Mouse (Mus musculus) left cerebral cortex, postnatal 14 days (tissue): Measurements from ENCODE around the gene Rln1. TPM values are rescaled to one million over a fixed set of nuclear protein-coding genes. Genes with fewer than 3 reads are reported as not detected.

Source experiments
- DNase-seq, 2 experiments: peaks; one replicate each; pipeline ENCODE4 v3.0.0; 2021 to 2022; ENCODE audit warnings: low spot score in 2 of 2, mixed read lengths in 1 of 2
- intact Hi-C: fragments of 180-260 bp; cut with DNase I; formaldehyde crosslinking; loops from one replicate; pipeline ENCODE4 v1.15.1; 2025
- total RNA-seq, 2 experiments: library from RNA; stranded (reverse); gene quantifications; 2 replicates each; pipeline ENCODE4 v1.2.3; 2021

Gene Rln1
- total RNA-seq, 2 experiments from 2014 or later, result 1.2 to 1.4 TPM

DNA sequence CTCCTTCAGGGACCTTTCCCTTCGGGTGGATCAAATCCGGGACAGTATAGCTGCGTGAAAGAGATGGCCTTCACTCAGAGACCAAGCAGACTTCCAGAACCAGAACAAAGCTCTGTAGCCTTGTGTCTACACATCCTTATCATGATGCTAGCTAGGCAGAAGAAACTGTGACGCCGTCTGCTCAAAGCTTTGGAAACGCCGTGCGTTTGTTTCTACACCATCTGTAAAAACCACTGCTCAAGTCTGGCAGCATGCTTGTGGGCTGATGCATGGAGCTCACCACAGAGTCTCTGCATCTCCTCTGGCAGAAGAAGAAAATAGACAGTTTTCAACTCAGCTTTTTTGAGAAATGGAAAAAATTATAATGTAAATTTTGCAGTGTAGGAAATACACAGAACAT lies 22.7 kb downstream of the Rln1 start:
- peak; percentile 33 to 40 for DNase-seq
- intact Hi-C loops, result no loop called here

DNA sequence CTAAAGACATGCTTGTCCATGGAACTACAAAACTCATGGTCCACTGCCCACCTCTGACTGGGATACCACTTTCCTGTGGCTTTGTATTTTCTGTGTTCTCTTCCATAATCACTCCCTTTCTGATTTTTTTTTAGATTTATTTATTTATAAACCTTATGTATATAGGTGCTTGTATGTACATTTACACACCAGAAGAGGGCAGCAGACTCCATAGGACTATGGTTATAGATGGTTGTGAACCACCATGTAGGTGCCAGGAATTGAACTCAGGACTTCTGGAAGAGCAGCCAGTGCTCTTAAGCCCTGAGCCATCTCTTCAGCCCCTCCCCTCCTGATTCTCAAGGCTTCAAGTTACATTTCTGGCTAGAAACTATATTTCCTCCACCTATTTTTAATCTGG lies 25.6 kb downstream of the Rln1 start:
- intact Hi-C loops, result no loop called here
- DNase-seq, result no peak

DNA sequence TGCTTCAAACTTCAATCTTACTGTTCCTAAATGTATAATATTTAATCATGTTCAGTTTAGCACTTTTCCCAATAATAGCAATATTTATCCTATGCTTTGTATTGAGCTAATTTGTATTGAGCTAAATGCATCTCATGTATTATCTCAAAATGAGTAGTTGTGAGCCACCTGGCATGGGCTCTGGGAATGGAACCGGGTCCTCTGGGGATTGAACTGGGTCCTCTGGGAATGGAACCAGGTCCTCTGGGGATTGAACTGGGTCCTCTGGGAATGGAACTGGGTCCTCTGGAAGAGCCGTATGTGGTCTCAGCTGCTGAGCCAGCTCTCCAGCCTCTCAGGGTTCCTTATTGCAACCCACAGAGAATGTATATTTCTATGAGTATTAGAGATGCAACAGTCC lies 32.4 kb downstream of the Rln1 start:
- intact Hi-C loops, result no loop called here
- no peak for DNase-seq

GRCm38 (mm10) chr19:29300919-29301318 lies 33.6 kb downstream of the Rln1 start:
- intact Hi-C loops, result no loop called here
- DNase-seq, result no peak

DNA sequence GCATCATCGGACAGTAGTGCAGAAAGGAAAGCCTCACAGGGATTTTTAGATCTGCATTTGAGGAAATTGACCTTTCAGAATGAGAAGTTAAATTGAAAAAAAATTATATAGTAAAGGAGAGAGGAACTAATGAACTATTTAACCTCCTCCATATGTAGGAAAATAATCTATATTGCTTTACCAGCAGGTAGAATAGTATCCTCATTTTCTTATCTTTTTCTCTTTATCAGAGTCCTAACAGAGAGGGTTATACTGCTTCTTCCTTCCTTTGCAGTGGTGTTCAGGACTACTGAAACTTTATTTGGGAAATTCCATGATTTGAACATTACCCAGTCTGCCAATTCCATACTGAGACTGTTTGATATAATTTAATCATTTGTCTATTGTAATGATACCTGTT lies 37.1 kb downstream of the Rln1 start:
- intact Hi-C loops, result no loop called here
- no peak for DNase-seq

GRCm38 (mm10) chr19:29296166-29296565 lies 38.3 kb downstream of the Rln1 start:
- DNase-seq, result no peak
- intact Hi-C loops, result no loop called here

- DNase-seq, result no peak
- intact Hi-C loops, result no loop called here
Measured at GRCm38 (mm10) chr19:29294756-29295155, 39.7 kb downstream of the Rln1 start.

DNA sequence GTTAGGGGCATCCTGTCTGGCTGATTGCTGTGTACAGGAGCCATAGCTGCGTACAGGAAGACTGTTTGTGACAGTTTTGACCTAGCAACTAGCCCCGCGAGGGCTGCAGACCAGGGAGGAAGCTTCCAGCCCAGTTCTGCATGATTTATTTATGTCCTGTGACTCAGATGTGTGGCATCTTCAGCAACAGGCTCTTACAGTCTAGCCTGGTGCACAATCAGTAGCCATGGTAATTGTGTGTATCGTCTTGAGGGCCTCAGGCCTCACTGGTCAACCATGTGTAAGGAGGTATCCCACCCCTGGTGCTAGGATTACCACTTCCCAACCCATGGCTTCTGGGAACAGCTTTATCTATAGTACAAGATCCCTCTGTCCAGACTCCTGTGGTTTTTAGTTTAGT lies 41.9 kb downstream of the Rln1 start:
- DNase-seq, result no peak
- intact Hi-C loops, result no loop called here

- intact Hi-C loops, result no loop called here
- DNase-seq, result no peak
Measured at GRCm38 (mm10) chr19:29291532-29291931, 42.9 kb downstream of the Rln1 start.

DNA sequence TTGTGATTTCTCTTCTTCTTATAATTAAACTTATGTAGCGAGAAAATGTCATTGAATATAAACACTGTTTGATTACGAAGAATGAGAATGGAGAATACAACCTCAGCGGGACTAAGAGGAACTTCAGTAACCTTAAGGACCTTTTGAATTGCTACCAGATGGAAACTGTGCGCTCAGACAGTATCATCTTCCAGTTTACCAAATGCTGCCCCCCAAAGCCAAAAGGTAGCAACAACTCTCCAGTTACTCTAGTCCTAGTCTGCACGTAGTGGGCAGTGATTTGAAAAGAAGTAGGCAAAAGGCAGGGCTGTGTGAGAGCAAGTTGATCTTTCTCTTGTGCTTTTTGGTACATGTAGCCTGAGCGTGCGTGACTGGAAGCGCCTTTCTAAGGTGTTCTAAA lies 46.6 kb downstream of the Rln1 start:
- intact Hi-C loops, result no loop called here
- DNase-seq, result no peak

DNA sequence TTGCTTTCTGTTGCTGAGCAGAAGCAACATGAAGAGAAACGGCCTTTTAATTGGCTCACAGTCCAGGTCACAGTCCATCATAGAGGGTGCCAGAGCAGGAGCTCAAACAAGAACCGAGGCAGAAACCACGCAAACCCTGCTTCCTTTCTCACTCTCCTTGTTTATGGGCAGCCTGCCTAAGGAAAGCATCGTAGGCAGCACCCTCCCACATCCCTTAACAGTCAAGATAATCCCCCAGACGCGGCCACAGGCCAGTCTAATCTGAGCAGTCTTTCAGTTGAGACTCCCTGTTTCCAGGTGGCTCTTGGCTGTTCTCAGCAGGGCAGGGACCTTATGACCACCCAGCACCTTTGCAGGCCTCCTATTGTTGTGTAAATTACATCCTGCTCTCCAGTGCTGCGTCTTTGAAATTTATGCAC lies 49.0 kb downstream of the Rln1 start:
- intact Hi-C loops, result no loop called here
- peak in 1 of 2 experiments; percentile 22 for DNase-seq

Other genes starting within 250 kb of the Rln1 start
- 10 to 100 TPM; 12.7 to 15.6 TPM for gene Rcl1, start 233.3 kb downstream of the Rln1 start, total RNA-seq
- gene Jak2, start 82.8 kb downstream of the Rln1 start, total RNA-seq, result 10 to 100 TPM; 24.1 to 27.8 TPM
- not detected for gene Insl6, start 9.3 kb downstream of the Rln1 start, total RNA-seq
- 10 to 100 TPM; 27.9 to 29.5 TPM for gene Plgrkt, start 32.7 kb upstream of the Rln1 start, total RNA-seq
- gene Cd274, start 32.8 kb upstream of the Rln1 start, total RNA-seq, result under 1 TPM; 0.59 to 0.79 TPM
- gene Pdcd1lg2, start 76.2 kb upstream of the Rln1 start, total RNA-seq, result under 1 TPM in 1 of 2 experiments, not detected in 1; 0.19 TPM
- gene Ric1, start 187.6 kb upstream of the Rln1 start, total RNA-seq, result 10 to 100 TPM; 40.4 to 40.6 TPM